Mouse (Mus musculus): Measurements from ENCODE around the gene Psmb3. TPM values are rescaled to one million over a fixed set of nuclear protein-coding genes. Genes with fewer than 3 reads are reported as not detected.

The Psmb3 gene
- polyA plus RNA-seq, 1 experiment from 2014 or later: 247 TPM

- H3K4me2 ChIP-seq: no peak overlapping the region
- H3K4me3 ChIP-seq (replicated peaks): no peak overlapping the region
- no peak overlapping the region for H3K27ac ChIP-seq (replicated peaks)
- H3K36me3 ChIP-seq (replicated peaks): peaks cover 3% of the 10 kb centered on the region; the same call in 1 of the 2 replicates
- no peak for ATAC-seq (ENCODE audit: insufficient read depth)
- peaks cover 22% of the 10 kb centered on the region for H3K4me1 ChIP-seq (replicated peaks)
- H3K9me3 ChIP-seq (replicated peaks): no peaks in the 10 kb centered on the region
- WGBS (ENCODE audit: insufficient replicate concordance): 43% methylated on average over 6 of the region's 6 CpGs
- H3K9ac ChIP-seq: no peak overlapping the region
- peaks cover 31% of the 10 kb centered on the region for H3K27me3 ChIP-seq
These were observed 19.0 kb upstream of the Psmb3 start for GRCm38 (mm10) chr11:97684063-97684680.

GRCm38 (mm10) chr11:97684766-97685165 lies 18.4 kb upstream of the Psmb3 start:
- H3K27me3 ChIP-seq: peaks cover 31% of the 10 kb centered on the region
- no peak overlapping the region for H3K4me3 ChIP-seq (replicated peaks)
- WGBS (ENCODE audit: insufficient replicate concordance): 37% methylated on average over 7 of the region's 7 CpGs
- H3K9me3 ChIP-seq (replicated peaks): no peaks in the 10 kb centered on the region
- H3K4me2 ChIP-seq: no peak overlapping the region
- H3K27ac ChIP-seq (replicated peaks): no peak overlapping the region
- no peak overlapping the region for H3K9ac ChIP-seq
- peaks cover 3% of the 10 kb centered on the region; the same call in 1 of the 2 replicates for H3K36me3 ChIP-seq (replicated peaks)
- peaks cover 22% of the 10 kb centered on the region for H3K4me1 ChIP-seq (replicated peaks)
- ATAC-seq (ENCODE audit: insufficient read depth): no peak

GRCm38 (mm10) chr11:97685613-97686321 lies 17.4 kb upstream of the Psmb3 start, which contains the start of gene Cisd3:
Cisd3 (plus strand) TSS chr11:97685826.
- Histone ChIP-seq H3K9me3 (replicated peaks) (no peaks in the 10 kb centered on the region), H3K4me3 (replicated peaks) (peak within 1 kb of the TSS; percentile 40), H3K4me2 (peak within 1 kb of the TSS; percentile 61), H3K27me3 (peaks cover 31% of the 10 kb centered on the region), H3K9ac (no peak within 1 kb of the TSS), H3K27ac (replicated peaks) (no peak within 1 kb of the TSS), H3K4me1 (replicated peaks) (peaks cover 22% of the 10 kb centered on the region), H3K36me3 (replicated peaks) (no peaks in the 10 kb centered on the region)
- peak; percentile 85 for ATAC-seq (ENCODE audit: insufficient read depth)
- WGBS (ENCODE audit: insufficient replicate concordance): under 1% methylated on average over 43 of the region's 43 CpGs

GRCm38 (mm10) chr11:97686322-97686908 lies 16.8 kb upstream of the Psmb3 start:
- peak overlapping the region; percentile 40; the same call in 1 of the 2 replicates for H3K4me3 ChIP-seq (replicated peaks)
- no peaks in the 10 kb centered on the region for H3K9me3 ChIP-seq (replicated peaks)
- peaks cover 31% of the 10 kb centered on the region for H3K27me3 ChIP-seq
- WGBS (ENCODE audit: insufficient replicate concordance): 55% methylated on average over 11 of the region's 11 CpGs
- peaks cover 22% of the 10 kb centered on the region for H3K4me1 ChIP-seq (replicated peaks)
- H3K27ac ChIP-seq (replicated peaks): no peak overlapping the region
- H3K4me2 ChIP-seq: peak overlapping the region; percentile 61
- ATAC-seq (ENCODE audit: insufficient read depth): no peak
- no peaks in the 10 kb centered on the region for H3K36me3 ChIP-seq (replicated peaks)
- no peak overlapping the region for H3K9ac ChIP-seq

GRCm38 (mm10) chr11:97687061-97687460 lies 16.1 kb upstream of the Psmb3 start:
- Histone ChIP-seq H3K27ac (replicated peaks) (no peak overlapping the region), H3K9ac (no peak overlapping the region), H3K36me3 (replicated peaks) (no peaks in the 10 kb centered on the region), H3K9me3 (replicated peaks) (no peaks in the 10 kb centered on the region), H3K4me2 (no peak overlapping the region; the same call in 1 of the 2 replicates), H3K4me1 (replicated peaks) (peaks cover 22% of the 10 kb centered on the region), H3K4me3 (replicated peaks) (no peak overlapping the region), H3K27me3 (peaks cover 31% of the 10 kb centered on the region)
- no peak for ATAC-seq (ENCODE audit: insufficient read depth)
- 80% methylated on average over 3 of the region's 3 CpGs for WGBS (ENCODE audit: insufficient replicate concordance)

GRCm38 (mm10) chr11:97689861-97690260 lies 13.3 kb upstream of the Psmb3 start:
- no peaks in the 10 kb centered on the region for H3K9me3 ChIP-seq (replicated peaks)
- H3K27me3 ChIP-seq: peaks cover 23% of the 10 kb centered on the region
- no peak overlapping the region for H3K9ac ChIP-seq
- no peaks in the 10 kb centered on the region for H3K36me3 ChIP-seq (replicated peaks)
- peaks cover 25% of the 10 kb centered on the region for H3K4me1 ChIP-seq (replicated peaks)
- H3K4me3 ChIP-seq (replicated peaks): no peak overlapping the region
- no peak overlapping the region for H3K27ac ChIP-seq (replicated peaks)
- H3K4me2 ChIP-seq: no peak overlapping the region
- no peak for ATAC-seq (ENCODE audit: insufficient read depth)
- 22% methylated on average over 10 of the region's 10 CpGs for WGBS (ENCODE audit: insufficient replicate concordance)

GRCm38 (mm10) chr11:97694435-97694834 lies 8.8 kb upstream of the Psmb3 start:
- no peak overlapping the region for H3K4me3 ChIP-seq (replicated peaks)
- peaks cover 31% of the 10 kb centered on the region for H3K27me3 ChIP-seq
- no peaks in the 10 kb centered on the region for H3K36me3 ChIP-seq (replicated peaks)
- no peak for ATAC-seq (ENCODE audit: insufficient read depth)
- 65% methylated on average over 4 of the region's 4 CpGs for WGBS (ENCODE audit: insufficient replicate concordance)
- no peak overlapping the region for H3K9ac ChIP-seq
- H3K9me3 ChIP-seq (replicated peaks): no peaks in the 10 kb centered on the region
- H3K27ac ChIP-seq (replicated peaks): no peak overlapping the region
- no peak overlapping the region for H3K4me2 ChIP-seq
- H3K4me1 ChIP-seq (replicated peaks): peaks cover 39% of the 10 kb centered on the region

GRCm38 (mm10) chr11:97694921-97695711 lies 8.1 kb upstream of the Psmb3 start:
- peaks cover 38% of the 10 kb centered on the region for H3K27me3 ChIP-seq
- no peak overlapping the region for H3K4me2 ChIP-seq
- ATAC-seq (ENCODE audit: insufficient read depth): no peak
- H3K9ac ChIP-seq: no peak overlapping the region
- 75% methylated on average over 17 of the region's 17 CpGs for WGBS (ENCODE audit: insufficient replicate concordance)
- peaks cover 45% of the 10 kb centered on the region for H3K4me1 ChIP-seq (replicated peaks)
- no peaks in the 10 kb centered on the region for H3K9me3 ChIP-seq (replicated peaks)
- no peak overlapping the region for H3K4me3 ChIP-seq (replicated peaks)
- H3K27ac ChIP-seq (replicated peaks): 0 out of 2 replicates have a peak overlapping the region, but pooled peaks have one; percentile 1
- no peaks in the 10 kb centered on the region for H3K36me3 ChIP-seq (replicated peaks)

- peaks cover 46% of the 10 kb centered on the region for H3K27me3 ChIP-seq
- no peaks in the 10 kb centered on the region for H3K36me3 ChIP-seq (replicated peaks)
- 59% methylated on average over 9 of the region's 9 CpGs for WGBS (ENCODE audit: insufficient replicate concordance)
- no peak for ATAC-seq (ENCODE audit: insufficient read depth)
- no peak overlapping the region for H3K4me2 ChIP-seq
- H3K9me3 ChIP-seq (replicated peaks): no peaks in the 10 kb centered on the region
- H3K9ac ChIP-seq: no peak overlapping the region
- no peak overlapping the region for H3K4me3 ChIP-seq (replicated peaks)
- H3K27ac ChIP-seq (replicated peaks): no peak overlapping the region
- H3K4me1 ChIP-seq (replicated peaks): peaks cover 52% of the 10 kb centered on the region
These were observed 7.3 kb upstream of the Psmb3 start for GRCm38 (mm10) chr11:97695712-97696401.

- peaks cover 59% of the 10 kb centered on the region for H3K4me1 ChIP-seq (replicated peaks)
- H3K27ac ChIP-seq (replicated peaks): no peak overlapping the region
- H3K4me2 ChIP-seq: no peak overlapping the region
- no peaks in the 10 kb centered on the region for H3K9me3 ChIP-seq (replicated peaks)
- 75% methylated on average over 8 of the region's 8 CpGs for WGBS (ENCODE audit: insufficient replicate concordance)
- no peaks in the 10 kb centered on the region for H3K36me3 ChIP-seq (replicated peaks)
- peaks cover 54% of the 10 kb centered on the region for H3K27me3 ChIP-seq
- no peak overlapping the region for H3K4me3 ChIP-seq (replicated peaks)
- ATAC-seq (ENCODE audit: insufficient read depth): no peak
- H3K9ac ChIP-seq: no peak overlapping the region
These were observed 6.5 kb upstream of the Psmb3 start for GRCm38 (mm10) chr11:97696669-97697068.
